Mouse (Mus musculus): Measurements from ENCODE around the gene Mapkbp1. TPM values are rescaled to one million over a fixed set of nuclear protein-coding genes. Genes with fewer than 3 reads are reported as not detected.

Gene Mapkbp1
- total RNA-seq (2021), result 10 to 100 TPM; 11.8 to 12.7 TPM

DNA sequence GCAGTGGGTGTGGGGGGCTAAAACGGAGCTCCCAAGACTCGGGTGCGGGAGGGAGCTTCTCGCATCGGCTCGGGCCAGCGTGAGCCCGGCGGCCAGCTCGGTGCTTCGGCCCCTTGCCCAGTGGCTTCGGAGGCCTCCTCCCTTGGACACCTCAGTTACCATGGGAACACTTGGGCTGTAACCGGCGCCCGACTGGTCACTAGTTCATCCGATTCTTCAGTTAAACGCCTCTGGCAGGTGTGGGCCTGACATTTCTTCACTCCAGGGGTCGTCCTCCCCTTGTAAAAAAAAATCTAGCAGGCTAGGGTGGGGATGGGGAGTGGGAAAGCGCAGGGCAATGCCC, at the start of gene Mapkbp1:
TSS of gene Mapkbp1 (plus strand) at position 163 of the 343 bp plus-strand sequence.
- intact Hi-C loops (cut with DNase I), result loop anchor here (2.0 kb wide), 3 partner anchors 22 to 200 kb away; no protein-coding TSS in a partner anchor
- no peak for DNase-seq

DNA sequence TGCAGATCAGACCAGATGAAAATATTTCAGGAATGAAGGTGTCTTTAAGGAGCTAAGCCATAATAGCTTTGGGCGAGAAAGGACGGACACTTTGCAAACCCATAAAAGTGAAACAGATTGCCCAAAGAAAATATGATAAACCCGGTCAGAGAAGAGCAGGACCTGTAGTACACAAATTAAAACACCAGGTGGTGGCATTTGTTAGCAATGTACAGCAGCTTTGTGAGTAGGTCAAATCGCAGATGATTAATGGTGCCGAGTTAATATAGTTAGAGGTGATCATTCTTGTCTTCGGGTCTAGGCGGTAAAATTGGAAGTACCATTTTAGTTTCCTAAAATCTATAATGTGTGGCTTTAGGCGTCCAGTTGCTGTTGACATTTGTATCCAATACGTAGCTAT, 1.9 kb upstream of the Mapkbp1 start:
- DNase-seq, result peak; percentile 67 to 81

DNA sequence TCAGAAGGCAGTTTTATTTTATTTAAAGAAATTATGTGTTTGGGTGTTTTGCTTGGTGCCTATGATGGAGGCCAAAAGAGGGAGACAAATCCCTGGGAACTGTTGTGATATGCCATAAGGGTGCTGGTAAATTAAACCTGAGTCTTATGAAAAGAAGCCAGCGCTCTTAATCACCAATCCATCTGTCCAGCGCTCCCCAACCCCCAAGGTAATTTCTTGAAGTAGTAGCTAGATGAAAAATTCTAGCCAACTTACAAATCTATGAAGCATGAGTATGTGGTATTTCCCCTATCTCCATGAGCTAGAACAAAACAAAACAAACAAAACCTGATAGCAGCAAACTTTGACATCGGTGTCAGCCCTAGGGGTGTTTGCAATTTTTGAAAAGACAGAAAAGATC, 1.2 kb upstream of the Mapkbp1 start:
- no peak for DNase-seq
- intact Hi-C loops (cut with DNase I), result no loop called here

More for the DNA sequence above, 1.9 kb upstream of the Mapkbp1 start:
- intact Hi-C loops (cut with DNase I), result loop anchor here (1.0 kb wide), 1 partner anchor 41 kb away; no protein-coding TSS in a partner anchor

DNA sequence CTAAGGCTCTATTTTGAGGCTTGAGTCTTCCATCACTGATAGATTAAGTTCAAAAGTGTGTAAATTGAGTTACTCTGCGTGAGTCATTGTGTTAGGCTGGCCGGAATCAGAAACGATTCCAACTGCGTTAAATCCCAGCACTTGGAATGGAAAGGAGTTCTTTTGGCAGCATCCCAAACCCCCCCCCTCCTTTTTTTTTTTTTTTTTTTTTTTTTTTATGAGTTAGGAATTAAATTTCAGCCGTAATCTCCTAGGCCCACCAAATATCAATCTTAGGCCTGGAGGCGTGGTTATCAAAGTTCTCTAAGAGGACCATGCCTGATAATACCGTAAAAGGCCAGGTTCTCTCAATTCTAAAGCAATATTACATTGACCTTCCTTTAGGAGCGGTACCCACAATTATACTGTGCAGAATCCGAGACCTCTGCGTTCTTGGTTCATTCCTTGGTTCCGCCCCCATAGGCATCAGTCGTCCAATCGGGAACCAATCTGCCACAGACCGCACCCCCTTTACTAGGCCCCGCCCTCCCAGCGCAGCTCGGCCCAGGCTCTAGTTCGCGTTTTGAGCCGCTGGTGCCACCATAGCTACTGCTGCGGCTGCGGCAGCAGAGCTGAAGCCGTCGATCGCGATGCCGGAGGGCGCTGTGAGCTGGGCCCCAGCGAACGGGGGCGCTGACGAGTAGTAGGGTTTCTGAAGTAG, 512 bp upstream of the Mapkbp1 start:
- DNase-seq, result peak; percentile 97
- intact Hi-C loops (cut with DNase I), result loop anchor here (2.0 kb wide), 3 partner anchors 23 to 201 kb away; no protein-coding TSS in a partner anchor

DNA sequence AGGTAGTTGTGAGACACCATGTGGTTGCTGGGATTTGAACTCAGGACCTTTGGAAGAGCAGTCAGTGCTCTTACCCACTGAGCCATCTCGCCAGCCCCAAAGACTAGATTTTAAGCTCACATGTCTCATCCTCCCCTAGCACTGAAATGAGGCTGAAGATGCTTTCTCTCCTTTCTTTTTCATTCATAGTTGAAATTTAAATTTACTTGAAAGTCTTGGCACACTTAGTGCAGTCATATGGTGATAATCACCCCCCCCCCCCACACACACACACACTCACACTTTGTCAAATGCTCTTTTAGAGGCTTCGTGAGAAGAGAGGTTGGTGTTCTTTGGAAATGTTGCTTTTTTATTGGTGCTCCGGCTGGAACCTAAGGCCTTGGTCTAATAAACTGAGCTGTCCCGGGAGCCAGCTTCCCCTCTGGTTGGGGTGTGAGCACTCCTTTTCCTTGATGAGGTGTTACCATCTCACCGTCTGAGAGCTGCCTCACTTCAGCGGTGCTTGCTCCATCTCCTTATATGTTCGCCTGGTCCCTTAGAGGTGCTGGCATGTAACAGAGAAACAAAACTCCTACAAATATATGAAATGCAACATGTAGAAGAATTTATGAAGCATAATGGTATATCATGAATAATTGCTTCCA, 8.0 kb downstream of the Mapkbp1 start:
- no peak for DNase-seq
- intact Hi-C loops (cut with DNase I), result no loop called here

DNA sequence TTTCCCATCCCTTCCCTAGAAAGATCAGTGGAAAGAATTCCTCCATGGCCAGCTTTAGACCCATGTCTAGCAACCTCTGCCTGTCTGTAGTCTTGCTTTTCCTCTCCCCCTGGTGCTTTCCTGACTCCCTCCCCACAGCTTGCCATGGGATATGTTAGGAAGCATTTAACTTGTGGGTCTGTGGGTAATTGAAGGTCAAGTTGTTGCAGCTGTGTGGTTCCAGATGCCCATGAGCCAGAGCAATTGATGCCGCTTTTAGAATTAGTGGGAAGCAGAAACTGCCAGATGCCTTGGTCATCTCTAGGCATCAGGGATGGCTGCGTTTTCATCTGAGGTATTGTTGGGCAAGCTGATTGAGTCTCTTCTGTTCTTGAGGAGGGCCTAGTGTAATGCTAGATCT, 9.1 kb downstream of the Mapkbp1 start:
- intact Hi-C loops (cut with DNase I), result no loop called here
- no peak for DNase-seq

DNA sequence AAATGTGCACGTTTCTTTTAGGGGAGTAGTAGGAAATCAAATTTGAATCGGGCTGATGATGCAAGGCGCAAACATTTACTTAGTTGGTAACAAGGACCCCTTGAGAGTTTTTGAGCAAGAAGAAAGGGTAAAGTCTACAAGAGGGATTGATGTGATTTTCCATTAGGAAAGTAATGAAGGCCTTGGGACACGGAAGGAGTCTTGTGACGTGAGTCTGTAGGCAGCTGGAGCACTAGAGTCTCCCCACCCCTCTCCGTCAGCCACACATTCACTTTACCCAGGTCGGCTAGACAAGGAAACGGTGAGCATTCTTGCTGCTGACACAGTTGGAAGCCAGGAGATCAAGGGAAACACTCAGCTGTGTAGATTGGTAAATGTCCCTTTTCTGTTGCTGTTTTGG, 13.4 kb downstream of the Mapkbp1 start:
- intact Hi-C loops (cut with DNase I), result no loop called here
- DNase-seq, result no peak

DNA sequence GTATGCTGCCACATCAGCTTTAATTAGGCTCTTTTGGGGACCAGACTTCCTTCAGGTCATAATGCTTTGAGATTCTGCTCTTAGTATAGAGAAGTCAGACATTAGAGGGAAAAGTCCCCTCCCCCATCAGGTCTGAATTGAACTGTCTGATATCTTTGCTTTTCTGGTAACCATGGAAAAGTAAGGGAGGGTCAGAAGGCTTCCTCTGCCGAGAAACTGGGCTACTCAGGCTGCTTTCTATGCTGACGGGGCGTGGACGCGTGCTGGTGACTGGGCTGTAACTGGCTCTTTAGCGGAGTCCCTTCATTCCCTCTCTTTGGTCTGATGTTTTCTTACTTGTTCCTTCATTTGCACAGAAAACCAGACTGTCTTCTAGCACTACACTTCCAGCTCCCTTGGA, 13.9 kb downstream of the Mapkbp1 start:
- intact Hi-C loops (cut with DNase I), result no loop called here
- no peak for DNase-seq

DNA sequence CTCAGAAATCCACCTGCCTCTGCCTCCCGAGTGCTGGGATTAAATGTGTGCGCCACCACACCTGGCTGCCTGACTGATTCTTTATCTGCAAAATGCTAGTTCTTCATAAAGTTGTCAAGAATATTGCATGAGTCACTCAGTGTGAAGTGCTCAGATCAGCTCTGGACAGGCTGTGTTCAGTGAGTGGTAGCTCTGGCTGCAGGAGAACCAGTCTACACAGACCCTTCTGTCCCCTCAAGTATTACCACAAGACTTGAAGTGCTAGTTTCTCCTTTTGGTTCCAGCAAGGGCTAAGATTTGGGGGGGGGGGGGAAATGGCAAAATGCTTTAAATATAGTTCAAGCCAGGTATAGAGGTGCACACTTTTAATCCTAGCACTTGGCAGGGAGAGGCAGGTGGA, 14.9 kb downstream of the Mapkbp1 start:
- intact Hi-C loops (cut with DNase I), result no loop called here
- no peak for DNase-seq

DNA sequence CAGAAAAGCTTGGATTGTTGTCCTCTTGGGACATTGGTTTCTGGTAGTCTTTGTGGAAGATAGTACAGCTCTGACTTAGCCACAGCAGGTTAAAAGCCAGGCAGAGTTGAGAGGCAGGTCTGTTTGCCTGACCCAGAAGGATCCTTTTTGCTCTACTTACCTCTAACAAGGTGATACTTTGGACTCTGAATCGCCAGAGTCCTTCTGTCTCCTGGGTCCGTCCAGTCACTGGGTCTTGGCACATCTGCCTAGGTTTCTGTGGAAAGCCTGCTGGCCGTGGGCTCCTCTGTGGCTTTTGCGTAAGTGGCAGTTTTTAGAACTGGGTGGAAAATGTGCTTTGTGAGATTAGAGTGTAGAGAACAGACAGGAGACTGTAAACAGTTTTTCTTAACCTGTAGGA, 16.5 kb downstream of the Mapkbp1 start:
- no peak for DNase-seq
- intact Hi-C loops (cut with DNase I), result no loop called here

DNA sequence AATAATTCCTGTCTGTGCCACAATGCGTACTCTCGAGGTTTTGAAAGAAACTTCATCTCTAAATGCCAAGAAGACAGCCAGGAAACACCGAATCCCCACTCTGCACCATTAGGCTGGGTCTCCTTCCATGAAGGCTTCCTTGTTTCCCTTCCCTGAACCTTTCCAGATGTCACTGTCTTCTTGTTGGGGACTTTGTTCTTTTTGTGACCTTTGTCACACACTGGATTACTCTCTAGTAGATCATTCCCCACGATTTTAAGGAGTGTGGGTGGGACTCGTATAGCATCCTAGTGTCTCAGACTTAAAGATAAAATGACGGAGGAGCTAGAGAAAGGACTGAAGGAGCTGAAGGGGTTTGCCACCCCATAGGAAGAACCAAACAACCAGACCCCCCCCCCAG, 18.4 kb downstream of the Mapkbp1 start:
- intact Hi-C loops (cut with DNase I), result no loop called here
- DNase-seq, result no peak

DNA sequence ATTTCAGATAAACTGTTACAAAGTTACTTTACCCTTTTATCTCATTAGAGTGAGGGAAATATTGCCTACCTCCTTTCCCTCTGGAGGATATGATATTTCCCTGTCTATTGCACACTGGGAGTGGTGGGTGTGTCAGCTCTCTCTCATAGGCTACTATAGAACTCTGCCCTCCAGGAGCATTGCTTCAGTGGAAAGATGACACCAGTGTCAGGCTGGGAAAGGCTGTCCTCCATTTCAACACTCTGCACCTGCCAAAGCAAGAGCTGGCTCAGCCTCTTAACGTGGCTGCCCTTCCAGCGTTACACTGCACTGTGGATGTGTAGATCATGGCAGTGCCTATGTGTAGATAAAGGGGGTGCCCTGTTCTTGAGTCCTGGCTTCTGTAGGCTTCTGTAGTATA, 19.9 kb downstream of the Mapkbp1 start:
- intact Hi-C loops (cut with DNase I), result no loop called here
- no peak for DNase-seq

DNA sequence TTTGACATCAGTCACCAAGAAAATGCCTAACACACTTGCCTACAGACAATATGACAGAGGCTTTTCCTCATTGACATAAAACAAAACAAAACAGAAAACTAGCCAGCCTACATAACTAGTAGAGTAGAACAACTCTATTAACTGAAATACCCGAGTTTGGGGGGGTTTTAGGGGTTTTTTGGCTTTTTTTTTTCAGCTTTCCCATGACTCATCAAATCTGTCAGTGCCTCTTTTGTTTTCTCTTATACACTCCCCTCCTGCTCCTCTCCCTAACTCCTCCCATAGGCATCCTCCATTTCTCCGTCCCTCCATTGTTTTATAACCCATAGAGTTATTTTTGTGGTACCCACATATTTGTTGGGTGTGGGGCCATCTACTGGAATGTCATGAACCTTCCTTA, 21.0 kb downstream of the Mapkbp1 start:
- intact Hi-C loops (cut with DNase I), result no loop called here
- DNase-seq, result no peak

DNA sequence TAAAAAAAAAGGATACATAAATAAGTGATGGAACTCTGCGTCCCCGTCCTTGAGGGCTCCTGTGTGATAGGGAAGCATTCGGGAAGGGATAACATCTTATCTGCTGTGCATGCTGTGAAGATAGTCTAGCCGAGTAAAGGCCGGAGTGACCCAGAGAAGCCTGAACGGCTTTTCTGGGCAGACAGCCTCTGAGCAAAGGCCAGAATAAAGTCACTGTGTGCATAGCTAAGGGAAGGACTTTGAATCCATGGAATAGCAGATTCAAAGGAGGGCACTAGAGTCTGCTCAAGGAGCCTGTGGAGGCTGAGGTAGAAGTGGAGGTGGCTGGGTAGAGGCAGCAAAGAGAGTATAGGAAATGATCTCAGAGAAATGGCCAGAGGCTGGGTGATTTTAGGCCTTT, 22.3 kb downstream of the Mapkbp1 start:
- DNase-seq, result no peak
- intact Hi-C loops (cut with DNase I), result loop anchor here (2.0 kb wide), 1 partner anchor 22 kb away; the partner anchor contains the start of gene Mapkbp1

DNA sequence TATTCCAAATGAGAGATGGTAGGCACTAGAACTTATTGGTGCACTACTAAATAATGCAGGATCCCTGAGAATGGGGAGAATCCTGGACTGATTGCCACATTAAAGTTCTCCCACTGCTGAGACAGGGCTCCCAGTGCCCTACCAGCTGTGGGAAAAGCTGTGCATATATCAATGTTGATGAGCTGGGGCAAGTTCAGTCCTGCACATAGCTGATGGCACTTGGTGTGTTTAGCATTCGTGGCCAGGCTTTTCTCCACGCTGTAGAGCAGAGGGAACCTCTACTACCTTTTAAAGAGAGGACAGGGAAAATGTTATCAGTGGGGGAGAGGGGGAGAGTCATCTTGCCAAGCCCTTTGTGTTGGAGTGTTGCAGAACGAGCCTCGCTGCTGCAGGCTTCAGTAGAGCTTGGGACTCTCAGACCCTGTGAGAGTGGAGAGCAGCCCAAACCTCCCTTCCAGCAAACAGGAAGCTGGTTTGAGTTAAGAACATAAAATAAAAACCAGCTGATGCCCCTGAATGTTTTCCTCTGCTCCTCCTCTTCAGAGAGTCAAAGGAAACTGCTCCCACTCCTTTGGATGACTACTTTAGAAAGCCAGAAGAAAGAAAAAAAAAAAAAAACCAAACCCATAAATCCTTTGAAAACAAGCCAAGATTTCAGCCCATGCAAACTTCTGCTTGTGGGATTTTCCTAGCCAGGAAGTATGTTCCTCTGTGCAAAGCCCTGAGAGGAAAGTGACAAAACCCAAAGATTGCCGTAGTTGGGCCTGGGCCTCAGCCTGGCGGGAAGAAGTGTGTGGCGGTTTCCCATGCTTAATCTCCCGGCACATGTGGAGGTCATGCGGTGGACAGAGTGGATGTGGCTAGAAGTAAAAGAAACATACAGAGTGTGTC, 23.1 kb downstream of the Mapkbp1 start:
- intact Hi-C loops (cut with DNase I), result loop anchor here (2.0 kb wide), 1 partner anchor 23 kb away; the partner anchor contains the start of gene Mapkbp1
- DNase-seq, result peak; percentile 55 to 56

DNA sequence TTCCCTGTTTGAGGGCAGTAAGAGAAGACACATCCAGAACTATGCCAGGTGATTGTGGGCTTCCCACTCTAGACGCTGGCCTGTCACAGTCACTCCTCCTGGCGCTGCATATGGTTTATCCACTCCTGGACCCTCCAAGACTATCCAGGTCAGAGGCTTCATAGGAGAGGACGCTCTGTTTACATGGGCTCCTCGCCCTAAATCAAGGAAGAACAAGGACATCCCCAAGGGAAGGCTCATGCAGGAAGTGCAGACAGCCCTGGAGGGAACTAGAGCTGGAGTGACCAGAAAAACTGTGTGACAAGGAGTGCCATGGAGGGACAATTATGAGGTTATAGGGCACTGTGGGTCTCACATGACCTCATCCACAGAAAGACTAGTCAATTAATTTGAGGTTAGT, 24.9 kb downstream of the Mapkbp1 start:
- DNase-seq, result no peak
- intact Hi-C loops (cut with DNase I), result no loop called here

DNA sequence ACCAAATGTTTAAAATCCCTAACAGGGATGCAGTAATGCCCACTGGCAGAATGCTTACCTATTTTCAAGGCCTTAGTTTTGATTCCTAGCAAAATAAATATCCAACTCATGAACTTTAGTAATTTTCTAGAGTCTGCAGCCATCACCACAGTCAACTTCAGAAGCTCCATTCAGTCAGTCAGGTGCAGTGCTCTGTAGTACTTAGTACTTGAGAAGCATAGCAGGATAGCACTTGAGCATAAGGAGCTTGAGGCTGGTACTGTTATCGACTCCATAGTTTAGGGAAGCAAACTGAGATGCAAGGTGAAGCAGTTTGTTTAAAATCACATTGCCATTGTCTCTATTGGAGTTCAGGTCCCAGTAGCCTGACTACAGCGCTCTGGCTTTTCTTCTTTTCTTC, 27.2 kb downstream of the Mapkbp1 start:
- intact Hi-C loops (cut with DNase I), result no loop called here
- DNase-seq, result no peak

DNA sequence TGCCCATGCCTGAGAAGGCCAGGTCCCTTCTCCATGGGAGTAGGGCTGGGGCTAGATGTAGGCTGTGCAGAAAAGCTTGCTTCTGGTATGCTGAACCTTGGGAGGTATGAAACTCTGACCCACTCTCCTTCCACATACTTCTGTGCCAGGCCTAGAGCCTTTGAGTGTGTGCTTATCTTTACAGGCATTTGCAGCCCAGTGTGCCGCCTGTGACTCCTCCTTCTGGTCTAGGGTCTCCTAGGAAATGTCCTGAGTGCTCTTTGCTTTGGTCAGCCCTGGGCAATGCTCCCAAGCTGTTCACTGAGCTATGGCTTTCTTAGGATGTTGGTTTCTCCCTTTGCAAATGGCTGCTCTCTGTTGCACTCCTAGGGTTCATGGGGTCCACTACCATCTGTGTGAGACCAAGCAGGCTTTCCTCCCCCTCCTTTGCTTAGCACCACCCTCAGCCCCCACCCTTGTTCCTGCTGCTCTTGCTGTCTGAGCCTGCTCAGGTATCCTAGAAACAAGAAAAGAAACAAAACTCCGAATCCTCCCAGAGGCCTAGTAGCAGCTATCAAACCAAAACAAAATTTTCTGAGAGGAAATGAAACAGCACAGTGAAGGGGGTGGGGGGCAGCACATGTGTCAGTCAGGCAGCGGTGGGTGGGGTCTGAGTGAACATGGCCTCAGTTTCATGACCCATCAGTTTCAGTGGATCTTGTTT, 28.5 kb downstream of the Mapkbp1 start:
- no peak for DNase-seq
- intact Hi-C loops (cut with DNase I), result no loop called here

DNA sequence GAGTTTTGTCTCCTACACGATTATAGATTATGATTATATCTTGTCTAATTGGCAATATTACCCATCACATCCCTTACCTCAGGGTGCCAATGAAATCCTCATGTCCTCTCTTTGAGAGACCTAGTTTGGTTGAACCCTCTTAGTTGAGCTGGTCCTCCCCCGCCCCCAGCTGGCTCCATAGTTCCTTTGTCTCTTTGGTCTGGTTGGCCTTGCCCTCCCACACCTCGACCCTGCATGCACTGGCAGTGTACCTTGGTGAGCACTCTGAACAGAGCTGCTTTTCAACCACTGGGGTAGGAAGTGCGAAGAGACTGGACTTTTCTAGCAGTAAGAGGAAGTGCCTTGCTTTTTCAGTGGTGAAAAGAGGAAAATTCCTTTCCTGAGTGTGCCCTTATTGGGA, 29.5 kb downstream of the Mapkbp1 start:
- DNase-seq, result no peak

DNA sequence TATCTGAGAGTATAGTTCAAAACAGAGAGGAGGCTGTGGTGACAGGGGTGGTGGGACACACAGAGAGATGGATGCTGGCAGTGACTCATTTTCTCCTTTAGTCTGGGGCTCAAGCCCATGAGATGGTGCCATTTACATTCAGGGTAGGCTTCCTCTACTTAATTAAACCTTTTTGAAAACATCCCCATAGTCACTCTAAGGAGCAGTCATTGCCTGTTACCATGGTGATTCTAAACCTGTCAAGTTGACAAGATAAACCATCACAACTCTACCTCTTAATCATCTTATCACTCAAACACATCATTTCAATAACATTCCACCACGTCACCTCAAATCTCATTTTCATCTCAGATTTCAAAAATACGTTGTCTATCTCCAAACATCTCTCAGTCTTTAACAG, 31.5 kb downstream of the Mapkbp1 start:
- DNase-seq, result no peak
- intact Hi-C loops (cut with DNase I), result no loop called here

More for the DNA sequence above, 29.5 kb downstream of the Mapkbp1 start:
- intact Hi-C loops (cut with DNase I), result no loop called here

DNA sequence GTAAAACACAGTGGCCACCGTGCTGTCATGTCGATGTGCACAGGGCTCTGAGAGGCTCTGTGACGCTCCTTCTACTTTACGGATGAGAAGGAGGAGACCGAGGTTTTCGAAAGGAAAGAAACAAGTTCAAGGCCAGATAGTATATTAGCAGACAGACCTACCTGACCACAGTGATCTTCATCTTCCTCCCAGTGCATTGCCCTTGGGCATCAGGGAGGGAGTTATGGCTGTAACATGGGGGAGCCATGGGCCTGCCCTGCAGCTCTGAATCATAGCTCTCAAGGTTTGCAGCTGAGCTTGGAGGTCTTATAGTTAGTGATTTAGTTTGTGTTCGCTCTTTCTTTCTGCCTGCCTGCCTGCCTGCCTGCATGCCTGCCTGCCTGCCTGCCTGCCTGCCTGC, 34.2 kb downstream of the Mapkbp1 start:
- no peak for DNase-seq
- intact Hi-C loops (cut with DNase I), result no loop called here
